Mouse (Mus musculus) left cerebral cortex, postnatal 36 days (tissue): Measurements from ENCODE around the gene Ccni. TPM values are rescaled to one million over a fixed set of nuclear protein-coding genes. Genes with fewer than 3 reads are reported as not detected.
A peak's percentile ranks its signal among the peaks of the same experiment; 100 is the strongest.

Experiments used
- DNase-seq, 2 experiments: peaks; one replicate each; pipeline ENCODE4 v3.0.0; 2021 to 2022; ENCODE audit warnings: low spot score in 2 of 2, mixed read lengths in 1 of 2
- intact Hi-C: fragments of 180-260 bp; cut with DNase I; formaldehyde crosslinking; loops from one replicate; pipeline ENCODE4 v1.15.1; 2025
- total RNA-seq, 2 experiments: library from RNA; stranded (reverse); gene quantifications; 2 replicates each; pipeline ENCODE4 v1.2.3; 2021

Gene Ccni
- total RNA-seq, 2 experiments from 2014 or later, result 270 to 322 TPM

DNA sequence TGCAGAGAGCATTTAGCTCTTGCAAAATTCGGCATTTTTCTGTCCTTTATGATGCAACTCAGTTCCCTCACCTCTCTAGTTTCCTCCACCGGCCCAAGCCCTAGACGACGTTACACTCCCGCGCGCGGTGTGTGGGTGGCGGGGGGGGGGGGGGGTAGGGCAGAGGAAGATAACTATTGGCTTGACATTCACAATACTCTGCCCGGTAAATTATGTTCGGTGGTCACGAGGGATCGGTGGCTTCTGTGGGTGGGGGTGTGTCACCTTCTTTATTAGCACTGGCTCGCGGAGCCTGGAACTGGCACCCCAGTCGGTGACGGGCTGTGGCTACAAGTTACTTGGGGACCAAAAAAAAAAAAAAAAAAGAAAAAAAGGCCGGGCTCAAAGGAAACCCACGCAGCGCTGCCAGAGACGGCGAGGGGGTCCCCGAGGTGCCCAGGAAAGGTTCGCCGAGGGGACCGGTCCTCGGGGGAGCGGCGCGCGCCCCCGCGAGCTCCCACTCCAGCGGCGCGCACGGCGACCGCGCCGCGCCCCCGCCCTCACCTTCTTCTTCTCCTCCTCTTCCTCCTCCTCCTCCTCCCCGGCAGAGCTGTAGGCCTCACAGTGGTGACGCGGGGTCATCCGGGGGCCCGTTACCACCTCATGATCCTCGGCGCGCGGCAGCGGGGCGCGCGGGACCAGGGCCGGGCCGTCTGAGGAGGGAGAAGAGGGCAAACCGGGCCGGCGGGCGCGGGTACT is 755 bp downstream of the Ccni start:
- peak; percentile 49 to 56 for DNase-seq
- intact Hi-C loops, result loop anchor here (1.0 to 10.0 kb wide), 3 partner anchors 62 to 698 kb away; partner anchors contain the start of genes Ccng2 and Scarb2

DNA sequence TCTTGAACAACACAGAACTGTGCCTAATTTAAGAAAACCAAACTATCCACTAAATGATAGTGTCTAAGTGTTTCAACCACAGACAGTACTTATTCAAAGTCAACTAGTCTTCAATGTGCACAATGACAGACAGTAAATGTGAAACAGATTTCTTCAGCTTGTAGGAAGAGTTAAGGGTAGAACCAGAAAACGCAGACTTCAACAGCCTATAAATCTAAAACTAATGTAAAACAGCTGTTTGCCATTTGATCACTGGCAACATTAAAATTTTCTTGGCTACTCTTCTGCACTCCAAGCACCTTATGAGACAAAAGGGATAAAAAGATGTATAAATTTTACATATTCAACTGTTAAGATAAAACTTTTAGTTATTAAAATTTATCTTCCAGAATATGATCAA is 5.1 kb downstream of the Ccni start:
- intact Hi-C loops, result loop anchor here (10.0 kb wide), 1 partner anchor 124 kb away; no protein-coding TSS in a partner anchor

DNA sequence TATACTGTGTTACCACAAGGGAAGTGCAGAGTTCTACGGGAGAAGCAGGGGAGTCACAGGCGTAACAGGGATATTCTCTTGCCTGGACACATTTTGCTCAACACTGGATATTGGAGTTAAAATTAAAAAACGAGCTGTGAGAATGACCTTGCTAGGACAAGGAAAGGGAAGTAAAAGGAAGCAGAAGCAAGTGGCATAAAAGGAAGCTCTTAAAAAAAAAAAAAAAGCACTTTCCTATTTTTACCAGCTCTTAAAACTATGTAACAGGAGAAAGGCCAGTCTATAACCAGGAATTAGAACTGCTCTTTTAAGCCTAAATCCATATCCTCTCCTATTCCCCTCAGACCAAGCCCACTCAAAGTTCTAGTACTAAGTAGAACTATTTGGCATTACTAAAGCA is 8.1 kb downstream of the Ccni start:
- intact Hi-C loops, result no loop called here
- no peak for DNase-seq

More for the DNA sequence above, 5.1 kb downstream of the Ccni start:
- DNase-seq, result no peak

DNA sequence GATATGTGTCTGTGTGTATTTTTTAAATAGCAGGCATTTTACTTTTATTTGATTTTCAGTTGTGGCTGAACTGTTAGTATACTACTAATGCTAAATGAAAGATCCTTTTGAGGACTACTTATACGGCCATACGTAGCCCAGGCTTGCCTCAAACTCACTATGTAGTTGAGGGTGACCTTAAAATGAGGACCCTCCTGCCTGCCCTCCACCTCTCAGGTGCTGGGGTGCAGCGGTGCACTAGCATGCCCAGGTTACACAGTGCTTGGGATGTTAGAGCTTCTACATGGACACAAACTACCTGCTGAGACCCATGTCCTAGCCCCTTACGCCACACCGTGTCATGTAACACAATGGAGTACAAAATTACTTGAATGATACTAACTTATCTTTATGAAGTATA is 15.9 kb downstream of the Ccni start:
- intact Hi-C loops, result no loop called here
- DNase-seq, result no peak

DNA sequence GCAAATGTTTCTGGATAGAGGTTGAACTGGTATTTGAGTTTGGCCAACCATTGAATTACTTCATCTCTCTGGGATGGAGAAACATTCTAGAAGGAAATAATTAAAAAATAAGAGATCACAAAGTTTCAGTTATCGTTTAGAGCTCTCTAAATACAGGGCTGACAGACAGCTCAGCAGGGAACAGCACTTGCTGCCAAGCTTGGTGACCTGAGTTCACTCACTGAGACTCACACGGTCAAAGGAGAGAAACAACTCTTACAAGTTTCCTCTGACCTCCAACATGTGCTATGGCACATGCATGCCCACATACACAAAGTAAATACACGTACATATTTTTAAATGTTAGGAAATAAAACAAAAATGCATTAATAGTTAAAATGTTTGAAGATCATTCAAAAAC is 16.7 kb downstream of the Ccni start:
- DNase-seq, result no peak
- intact Hi-C loops, result no loop called here

DNA sequence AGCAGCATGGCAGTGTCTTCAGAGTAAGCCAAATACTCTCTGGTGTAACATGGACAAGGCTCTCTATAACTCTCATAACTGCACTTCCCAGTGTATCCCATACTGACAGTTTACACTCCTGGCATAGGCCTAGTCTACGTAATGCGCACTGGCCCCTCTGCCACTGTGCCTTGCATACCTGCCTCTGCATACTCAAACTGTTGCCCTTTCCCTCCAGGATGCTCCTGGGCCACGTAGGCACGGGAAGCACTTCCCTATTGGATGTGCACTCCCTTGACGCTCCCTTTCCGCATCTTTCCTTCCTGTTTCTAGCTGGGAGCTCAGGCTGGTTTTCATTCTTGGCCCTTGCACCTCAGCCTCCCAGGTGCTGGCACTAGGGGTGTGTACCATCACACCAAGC is 21.7 kb downstream of the Ccni start:
- DNase-seq, result no peak
- intact Hi-C loops, result no loop called here

DNA sequence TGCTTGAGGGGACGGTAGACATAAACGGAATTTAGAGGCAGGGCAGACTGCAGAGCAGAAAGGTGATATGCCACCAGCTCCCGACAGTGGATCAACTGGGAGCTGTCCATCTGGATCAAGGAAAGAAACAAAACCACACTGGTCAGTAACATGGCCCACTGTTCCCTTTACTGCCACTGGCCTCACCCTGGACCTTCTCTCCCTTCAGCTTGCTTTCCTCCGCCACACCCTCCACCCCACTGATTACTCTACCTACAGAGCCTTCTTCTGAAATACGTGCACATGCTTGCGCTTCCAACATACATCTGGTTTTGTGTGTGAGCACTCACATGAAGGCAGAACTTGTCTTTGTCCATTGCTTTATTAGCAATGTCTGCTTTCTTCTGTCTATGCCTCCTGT is 23.0 kb downstream of the Ccni start:
- intact Hi-C loops, result no loop called here
- DNase-seq, result no peak

DNA sequence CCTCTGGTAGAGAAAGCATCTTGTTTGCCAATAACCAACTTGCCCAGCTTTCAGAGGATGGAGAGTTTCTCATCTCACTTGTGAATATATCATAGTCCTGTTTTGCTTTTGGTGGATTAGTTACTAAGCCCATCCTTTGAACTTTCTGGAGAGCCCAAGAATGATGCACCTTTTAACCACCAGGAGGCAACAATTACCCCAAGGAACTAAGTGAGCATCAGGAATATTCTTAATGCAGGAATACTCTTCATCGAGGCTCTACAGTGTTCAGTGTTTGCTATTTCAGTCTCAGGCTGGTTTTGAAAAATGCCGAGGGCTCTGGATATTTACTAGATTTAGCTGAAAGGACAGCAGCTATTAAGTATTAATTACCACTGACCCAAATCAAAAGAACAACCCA is 26.0 kb downstream of the Ccni start:
- no peak for DNase-seq
- intact Hi-C loops, result no loop called here

DNA sequence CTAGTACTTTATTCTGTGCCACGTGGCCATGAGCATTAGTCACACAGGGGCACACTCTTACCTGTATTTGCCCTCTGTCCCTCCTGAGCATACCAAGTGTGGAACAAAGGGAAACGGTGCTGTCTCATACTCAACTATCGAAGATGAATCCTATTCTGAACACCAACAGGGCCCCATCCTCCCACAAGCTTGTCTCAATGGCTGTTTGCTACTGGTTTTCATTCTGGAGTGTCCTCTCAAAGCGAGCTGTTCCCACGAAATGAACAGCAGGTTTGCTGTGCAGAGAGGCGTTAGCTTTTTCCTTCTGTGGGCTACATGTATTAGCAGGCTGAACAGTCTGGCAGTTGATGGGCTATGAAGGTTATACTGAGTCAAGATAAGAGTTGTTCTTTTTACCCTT is 27.7 kb downstream of the Ccni start:
- no peak for DNase-seq
- intact Hi-C loops, result no loop called here

DNA sequence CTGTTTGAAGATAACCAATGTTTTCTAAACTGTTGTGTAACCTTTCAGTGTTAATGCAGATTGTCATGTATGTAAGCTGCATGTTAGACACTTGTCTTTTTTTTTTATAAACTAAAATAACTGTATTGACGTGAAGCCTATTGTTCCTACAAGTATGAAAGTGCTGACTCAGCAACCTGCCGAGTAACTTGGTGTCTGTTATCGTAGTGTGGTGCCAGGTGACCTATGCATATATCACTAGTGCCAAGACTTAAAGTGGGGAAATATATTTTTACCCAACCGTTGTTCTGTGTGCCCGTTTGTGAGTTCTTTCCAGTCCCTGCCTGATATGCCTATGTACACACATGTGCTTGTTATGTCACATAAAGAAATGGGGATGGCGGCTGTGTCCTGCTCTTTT is 31.6 kb downstream of the Ccni start:
- intact Hi-C loops, result no loop called here
- DNase-seq, result no peak

DNA sequence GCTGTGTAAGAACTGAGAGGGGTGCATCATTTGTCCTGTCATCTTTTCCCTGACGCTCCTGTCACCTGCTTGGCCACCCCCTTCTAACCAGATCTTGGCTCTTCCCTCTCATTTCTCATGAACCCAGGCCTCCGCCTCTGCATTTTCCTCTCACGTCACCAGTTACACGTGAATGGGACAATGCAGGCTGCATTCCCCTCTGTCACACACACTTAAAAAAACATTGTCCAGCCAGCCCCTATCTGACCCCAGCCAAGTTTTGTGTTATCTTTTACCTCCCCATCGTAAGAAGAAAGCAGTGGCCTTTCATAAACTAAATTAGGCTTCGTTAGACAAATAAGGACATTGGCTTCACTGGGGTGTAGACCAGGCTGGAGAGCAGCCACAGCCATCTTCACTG is 33.8 kb downstream of the Ccni start:
- intact Hi-C loops, result no loop called here
- no peak for DNase-seq

DNA sequence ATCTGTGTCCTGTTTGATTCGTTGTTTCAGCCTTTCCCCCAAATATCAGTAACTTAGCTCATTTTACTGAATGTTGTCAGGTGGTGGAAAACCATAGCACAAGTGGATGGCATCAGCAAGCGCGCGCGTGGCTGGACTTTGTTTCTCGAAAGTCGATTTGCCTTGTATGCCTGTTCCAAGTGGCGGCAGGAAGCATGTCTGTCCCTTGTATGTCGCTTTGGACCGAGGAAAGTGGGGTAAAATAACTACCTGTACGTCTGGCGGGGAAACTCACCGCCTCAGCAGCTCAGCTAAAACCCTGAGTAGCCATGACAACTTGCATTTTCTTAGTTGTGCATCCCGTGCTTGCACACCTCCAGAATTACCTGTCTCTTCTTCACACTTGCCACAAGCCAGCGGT is 34.9 kb downstream of the Ccni start:
- intact Hi-C loops, result no loop called here
- no peak for DNase-seq

DNA sequence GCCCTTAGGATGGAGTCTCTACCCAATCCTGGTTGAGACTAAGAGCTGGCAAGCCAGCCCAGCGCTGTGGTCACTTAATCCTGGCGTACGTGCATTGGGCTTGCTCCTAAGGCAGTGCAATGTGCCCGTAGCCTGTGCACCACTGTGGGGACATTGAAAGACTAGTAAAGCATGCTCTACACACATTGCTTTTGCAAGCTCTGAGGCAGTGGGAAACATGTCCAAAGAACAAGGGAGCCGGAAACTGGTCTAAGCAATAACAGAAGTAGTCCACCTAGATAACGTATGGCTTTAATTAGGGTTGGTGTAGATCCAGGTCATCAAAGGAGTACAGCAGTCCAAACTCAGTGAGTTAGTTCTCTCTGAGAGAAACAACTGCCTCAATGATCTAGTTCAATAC is 37.6 kb downstream of the Ccni start:
- no peak for DNase-seq
- intact Hi-C loops, result loop anchor here (10.0 kb wide), 1 partner anchor 484 kb away; the partner anchor contains the start of gene Shroom3

DNA sequence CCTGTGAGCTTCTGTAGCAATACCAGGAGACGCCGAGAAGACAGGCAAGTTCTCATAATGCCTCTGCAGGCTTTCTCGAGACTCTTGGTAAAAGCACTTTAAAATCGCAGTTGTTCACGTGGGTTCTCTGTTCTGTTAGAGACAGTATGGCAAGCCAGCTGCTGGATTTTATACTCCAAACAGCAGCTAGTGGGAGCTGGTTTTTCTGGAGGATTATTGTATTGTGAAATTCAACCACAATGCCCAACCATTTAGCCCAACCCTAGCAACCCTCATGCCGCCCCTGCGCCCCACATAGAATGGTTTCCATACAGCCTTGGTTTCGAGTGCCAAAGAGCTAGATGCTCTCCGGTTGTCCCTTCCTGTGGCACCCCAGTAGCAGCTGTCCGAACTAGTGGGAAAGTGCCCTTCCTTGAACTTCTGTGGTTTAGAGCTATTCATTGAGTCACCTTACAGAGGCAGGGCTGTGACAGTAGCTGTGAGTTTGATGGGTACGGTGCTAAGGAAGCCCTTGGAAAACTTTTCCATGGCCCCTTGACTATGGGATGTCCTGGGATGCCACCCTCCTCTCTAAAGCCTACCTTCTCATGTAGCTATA is 38.3 kb downstream of the Ccni start:
- no peak for DNase-seq
- intact Hi-C loops, result loop anchor here (10.0 kb wide), 1 partner anchor 483 kb away; the partner anchor contains the start of gene Shroom3

DNA sequence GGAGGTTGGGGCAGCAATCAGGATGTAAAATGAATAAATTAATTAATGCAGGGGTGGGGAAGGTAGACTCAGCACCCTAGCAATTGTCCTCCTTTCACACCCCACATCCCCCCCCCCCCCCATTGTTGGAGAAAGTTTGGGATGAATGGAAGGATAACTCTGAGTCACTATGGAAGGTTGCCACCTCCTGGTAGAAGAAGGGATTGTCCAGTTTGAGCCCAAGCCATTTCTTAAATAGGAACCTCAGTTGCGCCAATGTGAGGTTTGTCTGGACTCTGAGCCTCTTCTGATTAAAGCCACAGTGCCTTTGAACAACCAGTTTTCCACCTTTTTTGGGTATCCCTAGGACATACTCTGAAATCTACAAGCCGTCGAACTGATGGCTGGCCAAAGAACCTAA is 42.8 kb downstream of the Ccni start:
- DNase-seq, result no peak
- intact Hi-C loops, result loop anchor here (2.0 to 10.0 kb wide), 4 partner anchors 71 to 479 kb away; partner anchors contain the start of genes Sept11 and Shroom3

DNA sequence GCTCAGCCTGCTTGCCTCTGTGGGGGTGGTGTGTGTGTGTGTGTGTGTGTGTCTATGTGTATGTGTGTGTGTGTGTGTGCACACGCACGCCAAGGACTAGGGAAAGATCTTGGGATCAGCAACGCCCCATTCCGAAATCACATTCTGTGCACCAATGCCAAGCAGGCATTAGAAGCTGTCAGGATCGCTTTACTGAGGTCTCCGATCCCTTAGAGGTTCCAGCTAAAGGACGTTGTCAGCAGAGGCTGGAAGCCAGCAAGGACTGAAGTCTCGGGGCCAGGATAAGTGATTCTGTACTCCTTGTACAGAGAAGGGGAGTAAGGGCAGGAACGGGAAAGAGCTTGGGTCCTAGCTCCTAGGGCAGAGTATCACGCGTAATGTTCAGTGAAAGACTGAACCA is 51.9 kb downstream of the Ccni start:
- DNase-seq, result no peak
- intact Hi-C loops, result no loop called here

DNA sequence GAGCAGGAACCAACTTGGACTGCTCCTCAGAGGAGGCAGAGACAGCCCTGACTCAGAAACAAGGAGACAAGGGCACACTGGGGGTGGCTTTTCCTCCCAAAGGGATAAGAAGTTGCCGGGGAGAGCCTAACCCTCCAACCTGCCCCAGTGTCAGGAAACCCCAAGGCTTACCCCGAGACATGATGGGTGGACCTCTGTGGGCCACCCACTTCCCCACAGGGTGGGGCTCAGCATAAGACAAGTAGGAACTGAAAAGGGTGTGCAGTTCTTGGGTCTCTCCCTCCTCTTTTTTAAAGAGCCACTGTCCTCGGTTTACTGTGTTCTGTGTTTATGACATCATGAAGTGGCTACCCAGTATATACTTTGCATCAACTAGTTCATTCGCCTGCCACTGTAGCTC is 53.8 kb downstream of the Ccni start:
- no peak for DNase-seq
- intact Hi-C loops, result no loop called here

DNA sequence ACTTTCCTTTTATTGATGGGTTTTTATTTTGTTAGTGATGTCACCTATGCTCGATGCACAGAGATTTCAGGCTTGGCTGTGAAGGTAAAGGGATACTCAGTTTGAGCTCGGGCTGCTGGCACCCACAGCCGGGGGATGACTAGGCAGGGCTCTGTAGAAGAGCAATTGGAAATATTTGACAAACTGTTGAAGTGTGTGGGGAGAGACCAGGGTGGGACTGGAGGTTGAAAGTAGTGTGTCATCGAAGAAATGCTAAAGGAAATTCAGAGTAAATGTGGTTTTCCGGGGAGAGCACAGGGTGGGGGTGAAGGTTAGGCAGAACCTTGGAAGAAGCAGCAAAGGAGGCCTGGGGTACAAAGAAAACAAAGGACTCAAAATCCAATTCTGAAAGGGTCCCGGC is 54.3 kb downstream of the Ccni start:
- intact Hi-C loops, result no loop called here
- no peak for DNase-seq

DNA sequence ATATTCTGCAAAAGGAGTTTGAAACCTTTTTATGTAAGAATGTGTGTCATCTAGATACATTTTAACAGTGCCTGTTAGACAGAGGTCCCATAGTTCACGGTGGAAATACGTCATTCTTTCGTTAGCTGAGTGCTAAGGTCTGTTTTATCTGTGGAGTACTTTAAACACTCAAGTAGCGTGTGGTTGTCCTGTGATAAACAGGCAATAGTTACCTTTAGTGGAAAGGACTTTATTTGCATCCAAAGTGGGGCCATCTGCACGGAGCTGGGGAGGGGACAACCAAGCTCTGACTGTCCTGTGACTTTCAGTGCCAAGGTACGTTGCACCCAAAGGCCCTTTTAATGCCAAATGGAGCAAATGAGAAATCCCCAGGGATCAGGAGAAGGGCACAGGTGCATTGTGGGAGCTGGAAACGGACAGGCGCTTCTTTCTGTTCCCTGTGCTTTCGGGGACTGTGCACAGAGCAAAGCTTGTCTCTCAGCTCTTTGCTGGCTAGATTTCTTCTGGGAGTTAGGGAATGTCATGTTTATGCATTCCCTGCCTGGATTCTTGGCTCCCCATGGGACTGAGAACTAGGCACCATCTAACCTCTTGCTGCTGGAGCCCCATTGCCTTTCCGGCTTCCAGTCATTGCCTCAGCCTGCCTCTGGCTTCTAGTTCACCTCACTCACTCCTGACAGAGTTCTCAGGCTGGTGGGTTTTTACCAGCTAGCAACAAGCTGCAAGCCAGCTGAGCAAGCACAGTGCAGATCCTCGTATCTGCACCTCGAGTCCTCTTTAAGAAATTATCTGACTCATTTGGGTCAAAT is 56.1 kb downstream of the Ccni start:
- DNase-seq, result no peak
- intact Hi-C loops, result no loop called here

DNA sequence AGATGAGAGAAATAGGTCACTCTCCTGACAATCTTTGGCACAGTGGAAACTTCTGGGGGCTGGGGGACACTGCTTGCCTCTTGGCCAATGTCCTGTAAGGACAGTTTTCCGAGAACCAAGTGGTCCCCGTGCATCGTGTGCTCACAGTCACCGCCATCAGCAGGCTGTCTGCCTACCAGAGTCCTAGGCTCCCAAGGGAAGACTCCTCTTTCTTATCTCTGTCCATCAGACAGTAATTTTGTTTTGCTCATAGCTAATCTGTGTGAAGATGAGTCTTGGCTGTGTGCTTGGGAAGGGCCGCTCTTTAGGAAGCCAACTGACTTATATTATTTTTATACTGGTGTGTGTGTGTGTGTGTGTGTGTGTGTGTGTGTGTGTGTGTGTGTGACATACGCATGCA is 60.8 kb downstream of the Ccni start:
- DNase-seq, result no peak

DNA sequence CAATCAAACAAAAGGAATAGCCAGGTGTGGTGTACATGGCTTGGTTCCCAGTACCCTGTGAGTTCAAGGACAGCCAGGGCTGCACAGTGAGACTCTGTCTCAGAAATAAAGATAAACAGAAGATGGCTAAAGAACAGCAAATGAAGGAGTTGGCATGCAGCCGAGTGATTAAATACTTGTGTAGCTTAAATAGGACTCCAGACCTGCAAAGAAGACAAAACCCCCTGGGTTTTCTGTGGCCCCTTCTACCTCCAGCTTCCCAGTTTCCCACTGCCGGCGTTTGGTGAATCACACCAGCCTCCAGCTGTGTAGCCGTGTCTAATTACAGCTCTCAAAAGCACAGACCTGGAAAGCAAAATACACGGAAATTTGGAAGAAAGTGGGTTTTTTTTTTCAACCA is 61.4 kb downstream of the Ccni start:
- no peak for DNase-seq
- intact Hi-C loops, result no loop called here

More for the DNA sequence above, 60.8 kb downstream of the Ccni start:
- intact Hi-C loops, result no loop called here
